Mouse (Mus musculus) left cerebral cortex, adult 2 months (tissue): ENCODE data around the gene Pros1. TPM values are rescaled to one million over a fixed set of nuclear protein-coding genes. Genes with fewer than 3 reads are reported as not detected.

ENCODE experiments used
- DNase-seq, 2 experiments: peaks; one replicate each; pipeline ENCODE4 v3.0.0; 2021 to 2022; ENCODE audit warnings: low spot score in 2 of 2, mixed read lengths in 1 of 2; ENCODE audit errors: extremely low spot score in 1 of 2
- H3K27ac ChIP-seq: fragments of 200-600 bp; 2 replicates; pipeline ENCODE4 v1.8.1; 2022
- H3K4me3 ChIP-seq: fragments of 200-600 bp; 2 replicates; pipeline ENCODE4 v1.8.1; 2022
- CTCF ChIP-seq: fragments of 200-600 bp; IDR thresholded peaks from 2 replicates; pipeline ENCODE4 v1.8.1; 2022; ENCODE audit warnings: antibody characterized with exemption, mild to moderate bottlenecking, moderate library complexity
- intact Hi-C: fragments of 180-260 bp; cut with DNase I; formaldehyde crosslinking; loops from one replicate; pipeline ENCODE4 v1.15.1; 2025
- total RNA-seq, 2 experiments: library from RNA; stranded (reverse); gene quantifications; 2 replicates each; pipeline ENCODE4 v1.2.3; 2021

Pros1 gene
- total RNA-seq, 2 experiments from 2014 or later = 8.7 to 9.4 TPM

DNA sequence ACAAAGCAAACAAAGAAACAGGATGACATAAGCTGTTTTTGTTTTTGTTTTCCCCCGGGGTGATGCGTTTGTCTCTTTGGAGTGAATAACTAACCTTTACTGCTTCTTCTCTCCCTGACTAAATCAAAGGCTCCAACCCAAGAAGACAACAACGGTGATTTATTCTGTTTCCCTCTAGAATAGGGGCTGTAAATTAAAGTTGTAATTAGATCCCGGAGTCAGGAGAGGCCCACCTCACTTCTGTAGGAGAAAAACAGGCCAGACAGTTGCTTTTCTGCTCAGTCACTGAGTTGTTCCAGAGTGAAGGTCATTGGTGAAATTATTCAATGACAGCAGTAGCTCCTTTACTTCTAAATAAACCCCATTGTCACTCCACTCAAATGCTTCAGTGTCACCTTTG, 19.1 kb downstream of the Pros1 start:
- no peak for DNase-seq
- TF ChIP-seq CTCF = no peak
- intact Hi-C loops = no loop called here
- no peak overlapping the region for H3K27ac ChIP-seq
- H3K4me3 ChIP-seq = no peak overlapping the region

DNA sequence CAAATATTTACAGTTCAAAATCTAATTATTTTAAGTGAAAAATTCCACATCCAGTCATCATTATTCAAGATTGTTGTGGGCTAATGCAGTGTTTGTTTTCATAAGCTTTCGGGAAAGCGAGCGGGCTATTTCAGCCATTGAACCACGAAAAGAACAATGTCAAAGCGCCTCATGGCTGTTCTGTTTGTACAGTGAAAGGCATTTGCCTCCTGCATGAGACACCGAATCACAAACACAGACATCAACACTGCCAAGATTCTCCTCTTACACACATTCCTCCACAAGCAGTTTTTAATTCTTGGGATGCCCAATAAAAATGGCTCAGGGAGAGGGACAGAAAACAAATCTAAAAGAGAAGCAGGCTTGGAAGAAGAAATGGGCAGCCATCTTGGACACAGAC, 20.0 kb downstream of the Pros1 start:
- H3K4me3 ChIP-seq = no peak overlapping the region
- DNase-seq = no peak
- no peak for TF ChIP-seq CTCF
- intact Hi-C loops = no loop called here
- H3K27ac ChIP-seq = no peak overlapping the region

DNA sequence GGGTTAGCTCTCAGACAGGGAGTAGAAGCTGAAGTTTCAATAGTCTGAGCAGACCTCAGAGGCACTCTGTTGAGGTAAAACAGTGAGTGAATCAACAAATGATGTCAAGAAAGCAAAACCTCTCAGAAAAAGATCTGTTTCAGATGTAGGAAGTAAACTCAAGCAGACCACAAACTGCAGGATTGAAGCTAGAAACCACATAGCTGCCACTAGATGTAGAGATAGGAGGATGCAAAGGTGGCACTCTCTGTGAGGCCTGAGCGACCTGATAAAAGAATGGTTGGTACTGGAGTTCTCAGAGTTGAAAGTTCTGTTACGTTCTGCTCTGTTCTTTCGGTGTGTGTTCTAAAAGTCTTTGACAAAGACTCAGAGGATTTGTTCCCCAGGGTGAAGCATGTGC, 41.7 kb downstream of the Pros1 start:
- no peak overlapping the region for H3K27ac ChIP-seq
- no peak for DNase-seq
- H3K4me3 ChIP-seq = no peak overlapping the region
- intact Hi-C loops = no loop called here
- TF ChIP-seq CTCF = no peak

DNA sequence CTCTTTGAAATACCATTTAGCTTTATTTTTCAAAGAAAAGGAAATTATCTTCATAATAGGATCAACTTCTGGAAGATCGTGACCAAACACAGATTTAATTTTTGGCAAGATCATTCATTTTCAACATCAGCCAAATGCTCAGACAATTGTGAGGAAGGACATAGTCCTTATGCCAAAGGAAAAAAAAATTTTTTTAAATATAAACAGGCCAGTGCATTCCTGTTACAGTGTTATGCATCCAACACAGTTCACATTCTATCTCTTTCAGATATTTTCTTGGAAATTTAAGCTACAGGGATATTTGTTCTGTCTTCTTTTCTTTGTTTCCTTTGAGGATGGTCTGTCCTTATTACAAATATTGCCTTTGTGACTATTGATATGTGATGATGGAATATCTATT, 57.3 kb downstream of the Pros1 start:
- no peak overlapping the region for H3K27ac ChIP-seq
- no peak overlapping the region for H3K4me3 ChIP-seq
- no peak for TF ChIP-seq CTCF
- intact Hi-C loops = no loop called here
- DNase-seq = no peak

DNA sequence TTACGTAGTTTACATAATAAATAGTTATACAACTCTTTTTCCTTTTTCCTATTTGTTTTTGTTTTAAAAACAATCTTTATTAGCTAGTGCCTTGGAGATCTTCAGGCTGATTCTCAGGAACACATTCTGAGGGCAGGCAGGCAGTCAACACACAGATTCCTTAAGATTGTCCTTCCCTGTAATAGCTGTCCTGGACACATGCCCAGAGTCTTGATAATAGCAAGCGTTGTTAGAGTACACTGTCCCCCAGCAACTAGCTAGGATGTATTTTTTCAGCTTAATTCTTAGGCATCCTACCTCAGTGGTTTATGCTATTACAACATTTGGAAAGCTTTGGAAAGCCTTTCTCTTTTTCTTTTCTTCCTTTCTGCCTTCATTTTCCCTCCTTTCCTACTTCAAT, 58.1 kb downstream of the Pros1 start:
- H3K27ac ChIP-seq = no peak overlapping the region
- H3K4me3 ChIP-seq = no peak overlapping the region
- intact Hi-C loops = no loop called here
- no peak for DNase-seq
- no peak for TF ChIP-seq CTCF

DNA sequence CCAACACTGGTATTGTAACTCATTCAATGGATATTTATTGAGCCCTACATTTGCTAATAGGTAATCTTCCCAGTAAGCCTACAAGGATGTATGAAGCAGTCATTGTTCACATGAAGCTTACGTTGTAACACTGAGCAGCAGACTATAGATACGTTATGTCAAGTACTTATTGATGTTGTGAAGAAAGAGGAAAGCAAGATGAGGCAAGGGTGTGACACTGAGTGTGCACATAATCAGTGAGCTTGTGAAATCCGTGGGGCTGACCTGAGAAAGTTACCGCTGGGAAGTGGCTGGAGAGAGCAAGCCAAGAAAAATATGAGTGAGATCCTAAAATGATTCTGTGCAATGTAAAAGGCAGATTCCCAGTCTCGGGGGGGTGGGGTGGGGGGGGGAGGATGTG, 61.4 kb downstream of the Pros1 start:
- TF ChIP-seq CTCF = no peak
- Histone ChIP-seq H3K27ac (no peak overlapping the region), H3K4me3 (no peak overlapping the region)
- DNase-seq = no peak
- intact Hi-C loops = no loop called here

DNA sequence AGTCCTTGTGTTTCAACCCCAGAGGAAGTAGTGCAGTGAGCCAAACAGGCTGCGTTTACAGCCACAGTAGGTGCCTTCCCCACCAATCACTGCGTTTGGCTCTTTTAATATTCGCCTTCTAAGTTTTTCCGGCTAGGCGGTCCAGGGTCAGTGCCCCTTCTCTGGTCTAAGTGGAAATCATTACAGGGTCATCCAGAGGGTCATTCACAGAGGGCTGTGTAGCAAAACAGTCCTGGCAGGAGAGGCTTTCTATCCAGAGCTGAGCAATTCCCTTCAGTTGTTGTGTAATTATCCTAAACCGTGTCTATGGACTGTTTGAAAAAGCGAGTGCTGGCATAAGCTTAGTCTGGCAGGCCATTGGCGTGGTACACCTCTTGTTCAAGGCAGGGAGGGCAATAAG, 68.1 kb downstream of the Pros1 start:
- H3K27ac ChIP-seq = no peak overlapping the region
- intact Hi-C loops = no loop called here
- no peak for TF ChIP-seq CTCF
- DNase-seq = no peak
- H3K4me3 ChIP-seq = no peak overlapping the region

DNA sequence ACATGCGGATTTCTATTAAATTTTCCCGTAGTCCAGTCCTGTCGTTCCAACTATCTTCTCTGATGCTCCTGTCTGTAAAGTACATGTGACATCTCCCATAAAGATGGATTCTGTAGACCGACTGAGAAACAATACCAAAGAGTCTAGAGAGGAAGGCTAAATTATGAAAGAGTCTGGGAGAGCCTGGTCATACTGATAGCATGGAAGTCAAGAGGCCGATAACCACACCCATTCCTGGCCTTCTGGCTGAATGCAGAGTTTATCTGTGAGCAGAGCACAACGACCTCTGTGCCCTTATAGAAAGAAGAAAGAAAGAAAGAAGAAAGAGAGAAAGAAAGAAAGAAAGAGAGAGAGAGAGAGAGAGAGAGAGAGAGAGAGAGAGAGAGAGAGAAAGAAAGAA, 77.2 kb downstream of the Pros1 start:
- H3K27ac ChIP-seq = no peak overlapping the region
- TF ChIP-seq CTCF = no peak
- intact Hi-C loops = no loop called here
- no peak overlapping the region for H3K4me3 ChIP-seq
- DNase-seq = no peak

- H3K27ac ChIP-seq = no peak overlapping the region
- intact Hi-C loops = no loop called here
- no peak for DNase-seq
- TF ChIP-seq CTCF = no peak
- no peak overlapping the region for H3K4me3 ChIP-seq
Measured at GRCm38 (mm10) chr16:62936316-62936715, 82.2 kb downstream of the Pros1 start.

DNA sequence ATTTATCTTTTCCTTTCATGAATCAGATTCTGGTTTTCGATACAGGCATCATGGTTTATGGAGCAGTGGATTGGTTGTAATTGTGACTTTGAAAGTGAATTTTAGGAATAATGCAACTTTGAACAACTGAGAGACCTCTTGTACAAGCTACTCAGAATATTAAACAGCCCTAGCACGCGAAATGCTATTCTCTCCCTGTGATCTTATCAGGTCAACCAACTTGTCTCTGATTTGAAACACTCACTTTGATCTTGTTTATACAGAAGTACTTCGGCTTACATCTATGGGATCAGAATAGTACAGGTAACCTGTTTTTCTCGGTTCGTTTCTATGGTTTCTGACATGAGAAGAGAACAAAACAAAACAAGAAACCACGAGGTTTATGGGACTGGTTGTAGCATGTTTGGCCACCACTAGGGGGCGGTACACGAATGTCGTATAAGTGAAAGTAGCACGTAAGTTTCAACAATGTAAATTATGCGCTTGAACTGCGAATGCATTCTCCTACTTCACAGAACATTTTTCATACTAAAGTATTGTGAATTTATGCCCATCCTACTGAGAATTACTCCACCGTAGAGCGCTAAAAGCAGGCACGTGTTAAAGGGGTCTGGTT, 86.4 kb downstream of the Pros1 start:
- no peak overlapping the region for H3K27ac ChIP-seq
- intact Hi-C loops = loop anchor here (5.0 kb wide), 3 partner anchors 932 to 1807 kb away; no protein-coding TSS in a partner anchor
- peak; percentile 92 for TF ChIP-seq CTCF
- H3K4me3 ChIP-seq = peak overlapping the region; percentile 3; the same call in 1 of the 2 replicates
- peak; percentile 61 to 75 for DNase-seq

DNA sequence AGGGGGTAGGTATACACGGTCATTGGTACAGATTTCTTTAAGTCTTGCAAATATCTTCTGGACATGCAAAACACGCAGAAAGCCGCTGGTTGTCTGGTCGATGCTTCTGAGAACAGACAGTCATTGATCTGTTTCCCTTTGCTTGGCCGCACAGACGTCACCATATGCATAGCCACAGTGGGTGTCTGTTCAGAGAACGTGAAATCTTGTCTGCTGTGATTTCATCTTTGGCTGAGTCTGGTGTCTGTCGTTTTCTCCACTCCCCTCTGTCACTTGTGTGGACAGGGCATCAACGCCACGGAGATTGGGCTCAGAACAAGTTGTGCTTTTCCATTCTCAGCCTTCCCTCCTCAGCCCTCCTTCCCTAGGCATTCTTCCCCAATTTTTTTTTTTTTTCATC, 87.7 kb downstream of the Pros1 start:
- intact Hi-C loops = loop anchor here (5.0 kb wide), 3 partner anchors 931 to 1806 kb away; no protein-coding TSS in a partner anchor
- Histone ChIP-seq H3K27ac (no peak overlapping the region), H3K4me3 (no peak overlapping the region)
- DNase-seq = no peak
- no peak for TF ChIP-seq CTCF

GRCm38 (mm10) chr16:62942418-62943410, 88.6 kb downstream of the Pros1 start:
- intact Hi-C loops = loop anchor here (5.0 kb wide), 3 partner anchors 930 to 1805 kb away; no protein-coding TSS in a partner anchor
- H3K4me3 ChIP-seq = no peak overlapping the region
- H3K27ac ChIP-seq = no peak overlapping the region
- no peak for TF ChIP-seq CTCF
- DNase-seq = no peak
